Mouse (Mus musculus) heart, postnatal 0 days (tissue): ENCODE measurements around the gene Selenom.

Source experiments
- CTCF ChIP-seq: IDR thresholded peaks from 2 replicates; pipeline ENCODE4 v1.5.1; 2016; ENCODE audit warnings: antibody characterized with exemption, control low read depth, low read depth
- EP300 ChIP-seq: IDR thresholded peaks from 2 replicates; pipeline ENCODE4 v1.6.1; 2016; ENCODE audit warnings: antibody characterized with exemption, low read depth

- TF ChIP-seq CTCF (no peak), EP300 (no peak)
Observed at GRCm38 (mm10) chr11:3471448-3471850, 43.0 kb upstream of the Selenom start.
